Mouse (Mus musculus) frontal cortex, adult (tissue): Measurements from ENCODE around the gene A730015C16Rik.

Experiments
- ATAC-seq: cut with Nextera tagmentation; 2 replicates; pipeline ENCODE4 v1.9.2; 2017; ENCODE audit warnings: mild to moderate bottlenecking, moderate library complexity, mixed read lengths; ENCODE audit not compliant: low TSS enrichment

The A730015C16Rik gene

GRCm38 (mm10) chr4:108848505-108848848 lies at the start of gene A730015C16Rik:
A730015C16Rik (minus strand) TSS chr4:108848619.
- ATAC-seq: peak; percentile 24

GRCm38 (mm10) chr4:108890876-108891275 lies 42.5 kb upstream of the A730015C16Rik start:
- ATAC-seq: peak; percentile 72

- no peak for ATAC-seq
Observed at GRCm38 (mm10) chr4:108887456-108887855, 39.0 kb upstream of the A730015C16Rik start.

- ATAC-seq: no peak
Observed at GRCm38 (mm10) chr4:108883815-108884214, 35.4 kb upstream of the A730015C16Rik start.

- peak; percentile 88 for ATAC-seq
Observed at GRCm38 (mm10) chr4:108878963-108879822, 30.8 kb upstream of the A730015C16Rik start, which contains the start of gene Rab3b. Rab3b (plus strand) TSS chr4:108879063.

GRCm38 (mm10) chr4:108877901-108878300 lies 29.5 kb upstream of the A730015C16Rik start:
- no peak for ATAC-seq

- no peak for ATAC-seq
Observed at GRCm38 (mm10) chr4:108873746-108874145, 25.3 kb upstream of the A730015C16Rik start.

GRCm38 (mm10) chr4:108869730-108870374 lies 21.4 kb upstream of the A730015C16Rik start:
- ATAC-seq: peak; percentile 96

GRCm38 (mm10) chr4:108866806-108867205 lies 18.4 kb upstream of the A730015C16Rik start:
- no peak for ATAC-seq

- peak; percentile 96 for ATAC-seq
Observed at GRCm38 (mm10) chr4:108847715-108848504, 509 bp downstream of the A730015C16Rik start, which contains the start of gene Kti12. Kti12 (plus strand) TSS chr4:108847785.

GRCm38 (mm10) chr4:108845824-108846569 lies 2.4 kb downstream of the A730015C16Rik start:
- no peak for ATAC-seq

GRCm38 (mm10) chr4:108843336-108843735 lies 5.1 kb downstream of the A730015C16Rik start:
- no peak for ATAC-seq

- ATAC-seq: no peak
Observed at GRCm38 (mm10) chr4:108841920-108842578, 6.4 kb downstream of the A730015C16Rik start.

GRCm38 (mm10) chr4:108838031-108838430 lies 10.4 kb downstream of the A730015C16Rik start:
- ATAC-seq: 0 out of 2 replicates have a peak, but pooled peaks have one; percentile 14

- no peak for ATAC-seq
Observed at GRCm38 (mm10) chr4:108835496-108835895, 12.9 kb downstream of the A730015C16Rik start.

GRCm38 (mm10) chr4:108834971-108835311 lies 13.5 kb downstream of the A730015C16Rik start:
- no peak for ATAC-seq

- ATAC-seq: peak; percentile 62
Observed at GRCm38 (mm10) chr4:108834115-108834970, 14.1 kb downstream of the A730015C16Rik start, which contains the start of gene Txndc12. Txndc12 (plus strand) TSS chr4:108834601.

GRCm38 (mm10) chr4:108833828-108834114 lies 14.6 kb downstream of the A730015C16Rik start:
- no peak; the same call in 1 of the 2 replicates for ATAC-seq

- peak; percentile 83 for ATAC-seq
Observed at GRCm38 (mm10) chr4:108832916-108833827, 15.2 kb downstream of the A730015C16Rik start, which contains the start of gene Btf3l4. Btf3l4 (minus strand) TSS chr4:108833614.
